Mouse (Mus musculus): ENCODE measurements around the gene Nanos1. TPM values are rescaled to one million over a fixed set of nuclear protein-coding genes. Genes with fewer than 3 reads are reported as not detected.

Gene Nanos1
- total and polyA plus RNA-seq, 3 experiments: 4.5 to 4.6 TPM; not detected in 1

DNA sequence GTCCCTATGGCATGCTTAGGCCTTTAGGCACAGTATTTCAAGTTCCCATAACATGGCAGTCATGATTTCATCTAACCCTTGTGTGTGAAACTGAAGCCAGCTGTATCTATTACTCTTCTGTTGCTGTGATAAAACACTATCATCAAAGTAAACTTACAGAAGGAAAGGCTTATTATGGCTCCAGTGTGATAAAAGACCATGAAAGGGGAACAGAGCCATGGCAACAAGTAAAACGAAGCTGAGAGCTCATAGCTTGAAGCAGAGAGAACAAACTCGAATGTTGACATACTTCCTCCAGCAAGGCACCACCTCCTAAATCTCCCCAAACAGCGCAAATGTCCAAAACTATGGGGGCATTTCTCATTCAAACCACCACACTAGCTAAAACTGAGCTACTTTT is 45.6 kb upstream of the Nanos1 start:
- H3K27ac ChIP-seq (ENCODE audit: control insufficient read depth, low read depth, low read length): peak overlapping the region; percentile 20; the same call in 1 of the 2 replicates
- peak; percentile 94 for DNase-seq (ENCODE audit: low read depth, low spot score)
- no peak overlapping the region for H3K9ac ChIP-seq (ENCODE audit: control insufficient read depth, low read depth, low read length, poor library complexity, severe bottlenecking)
- no peaks in the 10 kb centered on the region for H3K79me2 ChIP-seq (ENCODE audit: control insufficient read depth, insufficient read depth, low read length, poor library complexity)
- no peak overlapping the region for H3K4me3 ChIP-seq (ENCODE audit: control insufficient read depth in 1 of 2, insufficient read depth in 1 of 2, low read depth in 2 of 2, low read length in 2 of 2)
- peaks cover 9 to 19% of the 10 kb centered on the region in 2 experiments for H3K4me1 ChIP-seq (ENCODE audit: control insufficient read depth in 1 of 2, insufficient read depth in 2 of 2, low read length in 2 of 2)
- H3K9me3 ChIP-seq (replicated peaks; ENCODE audit: insufficient read depth, low read length): no peaks in the 10 kb centered on the region
- peaks cover 0 to 2% of the 10 kb centered on the region in 2 experiments; a peak in 2 of 4 replicates for H3K27me3 ChIP-seq (ENCODE audit: control insufficient read depth in 1 of 2, insufficient read depth in 2 of 2, low read length in 2 of 2)
- peaks cover 0 to 10% of the 10 kb centered on the region in 2 experiments; a peak in 2 of 4 replicates for H3K36me3 ChIP-seq (ENCODE audit: control insufficient read depth in 1 of 2, insufficient read depth in 2 of 2, low read length in 2 of 2)
- 0 out of 2 replicates have a peak, but pooled peaks have one; percentile 39 for TF ChIP-seq TBP (IDR thresholded peaks at IDR 0.05; ENCODE audit: low read depth, low read length)
- TF ChIP-seq TAL1 (IDR thresholded peaks at IDR 0.05; ENCODE audit: low read length): peak; percentile 90
- no peak for TF ChIP-seq MYB (IDR thresholded peaks at IDR 0.05; ENCODE audit: low read depth, low read length)
- TF ChIP-seq TCF12 (IDR thresholded peaks at IDR 0.05; ENCODE audit: low read depth, low read length): peak; percentile 93
- TF ChIP-seq USF2 (IDR thresholded peaks at IDR 0.05; ENCODE audit: borderline replicate concordance in 1 of 2, insufficient read depth in 1 of 2, low read depth in 1 of 2, low read length in 2 of 2): no peak
- no peak for TF ChIP-seq SMC3 (IDR thresholded peaks at IDR 0.05; ENCODE audit: low read depth, low read length)
- peak; percentile 95 to 97 for TF ChIP-seq EP300 (IDR thresholded peaks at IDR 0.05; ENCODE audit: low read depth in 1 of 2, low read length in 2 of 2)
- no peak for TF ChIP-seq CTCF (IDR thresholded peaks at IDR 0.05 in 2 of 3, conservative IDR thresholded peaks at IDR 0.05 in 1 of 3; ENCODE audit: control insufficient read depth in 1 of 3, insufficient read depth in 1 of 3, low read depth in 2 of 3, low read length in 3 of 3, poor library complexity in 1 of 3, severe bottlenecking in 1 of 3)
- TF ChIP-seq MYC (IDR thresholded peaks at IDR 0.05; ENCODE audit: low read depth, low read length): peak; percentile 63; the same call in 1 of the 2 replicates
- no peak for TF ChIP-seq NELFE (IDR thresholded peaks at IDR 0.05; ENCODE audit: low read depth, low read length)
- peak; percentile 36; the same call in 1 of the 2 replicates for TF ChIP-seq ELF1 (IDR thresholded peaks at IDR 0.05; ENCODE audit: low read depth, low read length)
- no peak for TF ChIP-seq KAT2A (conservative IDR thresholded peaks at IDR 0.05; ENCODE audit: low read depth, low read length)
- no peak for TF ChIP-seq CHD2 (IDR thresholded peaks at IDR 0.05; ENCODE audit: low read length)
- TF ChIP-seq MEF2A (IDR thresholded peaks at IDR 0.05; ENCODE audit: extremely low read depth, insufficient replicate concordance, low read depth, low read length, poor library complexity, severe bottlenecking): peak; percentile 14; the same call in 1 of the 2 replicates
- no peak for TF ChIP-seq POLR2AphosphoS5 (IDR thresholded peaks at IDR 0.05; ENCODE audit: borderline replicate concordance, low read depth, low read length)
- no peak for TF ChIP-seq CHD1 (IDR thresholded peaks at IDR 0.05; ENCODE audit: low read depth, low read length)
- peak; percentile 98 for TF ChIP-seq ETS1 (IDR thresholded peaks at IDR 0.05; ENCODE audit: low read depth, low read length)
- no peak for TF ChIP-seq BHLHE40 (IDR thresholded peaks at IDR 0.05; ENCODE audit: borderline replicate concordance, low read depth, low read length)
- TF ChIP-seq ZNF384 (IDR thresholded peaks at IDR 0.05; ENCODE audit: low read depth, low read length): no peak
- TF ChIP-seq E2F4 (IDR thresholded peaks at IDR 0.05; ENCODE audit: borderline replicate concordance, low read depth, low read length): no peak
- no peak for TF ChIP-seq ZKSCAN1 (IDR thresholded peaks at IDR 0.05; ENCODE audit: low read depth, low read length)
- no peak for TF ChIP-seq ZMIZ1 (IDR thresholded peaks at IDR 0.05; ENCODE audit: low read depth, low read length)
- no peak for TF ChIP-seq ZC3H11A (IDR thresholded peaks at IDR 0.05; ENCODE audit: low read depth, low read length)
- TF ChIP-seq GABPA (IDR thresholded peaks at IDR 0.05; ENCODE audit: low read depth, low read length): no peak
- TF ChIP-seq RAD21 (IDR thresholded peaks at IDR 0.05; ENCODE audit: low read depth, low read length): no peak
- no peak for TF ChIP-seq POLR2AphosphoS2 (IDR thresholded peaks at IDR 0.05; ENCODE audit: low read length)
- no peak for TF ChIP-seq MAFK (IDR thresholded peaks at IDR 0.05; ENCODE audit: borderline replicate concordance, low read depth, low read length)
- TF ChIP-seq JUND (IDR thresholded peaks at IDR 0.05; ENCODE audit: low read depth, low read length): 0 out of 2 replicates have a peak, but pooled peaks have one; percentile 10
- TF ChIP-seq HCFC1 (IDR thresholded peaks at IDR 0.05; ENCODE audit: low read depth, low read length): no peak; the same call in 1 of the 2 replicates
- TF ChIP-seq USF1 (IDR thresholded peaks at IDR 0.05; ENCODE audit: low read depth, low read length): no peak
- peak; percentile 82 for TF ChIP-seq RCOR1 (IDR thresholded peaks at IDR 0.05; ENCODE audit: low read depth, low read length)
- TF ChIP-seq POLR2A (IDR thresholded peaks at IDR 0.05; ENCODE audit: control insufficient read depth in 1 of 2, insufficient read depth in 1 of 2, low read depth in 1 of 2, low read length in 2 of 2, poor library complexity in 1 of 2): no peak
- TF ChIP-seq SIN3A (IDR thresholded peaks at IDR 0.05; ENCODE audit: low read length): peak; percentile 97
- no peak for TF ChIP-seq NRF1 (IDR thresholded peaks at IDR 0.05; ENCODE audit: insufficient read depth, low read depth, low read length, poor library complexity, severe bottlenecking)
- peak; percentile 70 for TF ChIP-seq MXI1 (IDR thresholded peaks at IDR 0.05; ENCODE audit: low read depth, low read length)
- no peak for TF ChIP-seq UBTF (IDR thresholded peaks at IDR 0.05; ENCODE audit: borderline replicate concordance, insufficient read depth, low read depth, low read length)
- TF ChIP-seq GATA1 (IDR thresholded peaks at IDR 0.05; ENCODE audit: low read depth, low read length): peak; percentile 96
